Mouse (Mus musculus): ENCODE results near the gene Rufy1.

DNA sequence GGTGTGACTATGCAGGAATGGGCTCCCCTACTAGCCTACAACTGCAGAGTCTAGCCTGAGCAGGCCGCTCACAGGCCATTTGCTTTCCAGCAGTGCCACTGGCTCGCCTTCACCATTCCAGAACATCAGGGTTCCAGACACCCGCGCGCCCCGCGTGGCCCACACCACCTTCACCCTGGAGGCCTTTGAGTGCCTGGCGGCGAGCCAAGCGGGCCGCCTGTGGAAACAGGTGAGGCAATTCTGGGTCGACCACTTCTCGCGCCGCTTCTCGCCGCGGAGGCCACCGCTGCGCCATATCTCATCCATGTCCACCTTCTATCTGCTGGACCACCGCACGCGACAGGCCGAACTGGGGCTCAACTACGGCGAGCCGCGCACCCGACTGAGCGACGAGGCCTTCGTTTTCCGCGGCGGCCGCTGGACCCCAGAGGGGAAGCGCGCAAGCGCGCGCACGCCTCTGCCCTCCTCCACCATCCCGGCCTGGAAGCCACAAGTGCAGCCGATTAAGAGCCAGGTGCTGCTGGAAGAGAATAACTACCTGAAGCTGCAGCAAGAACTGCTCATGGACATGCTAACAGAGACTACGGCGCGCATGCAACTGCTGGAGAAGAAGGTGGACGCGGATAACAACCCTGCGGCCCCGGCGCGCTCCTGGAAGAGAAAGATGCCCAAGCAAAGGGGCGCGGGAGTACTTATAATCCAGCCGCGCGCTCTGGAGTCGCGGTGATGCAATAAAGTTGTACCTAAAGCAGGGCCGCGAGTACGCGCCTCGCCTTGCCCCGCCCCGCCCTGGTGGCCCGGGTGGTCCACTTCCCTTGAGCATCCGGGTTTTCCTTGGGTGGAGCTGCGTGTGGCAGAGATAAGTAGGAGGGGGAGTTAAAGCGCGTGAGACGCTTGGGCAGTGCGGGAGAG is 71.7 kb downstream of the Rufy1 start:
- TF ChIP-seq CTCF (IDR thresholded peaks at IDR 0.05) (no peak), EP300 (IDR thresholded peaks at IDR 0.05; ENCODE audit: insufficient read depth, low read depth, low read length) (no peak)
